Mouse (Mus musculus) heart, embryonic 14.5 days (tissue): ENCODE results near the gene Ago4. TPM values are rescaled to one million over a fixed set of nuclear protein-coding genes. Genes with fewer than 3 reads are reported as not detected.

Experiments used
- ATAC-seq: fragments of 200-750 bp; cut with Nextera tagmentation; 2 replicates; pipeline ENCODE4 v1.8.0; 2017; ENCODE audit warnings: low read depth, moderate TSS enrichment; ENCODE audit not compliant: insufficient number of reproducible peaks, insufficient read depth, low FRiP score
- H3K27ac ChIP-seq, 2 experiments: fragments of 200-500 bp in 1 of 2; fragments of 300-500 bp in 1 of 2; sonication (generic) in 1 of 2; replicated peaks in 1 of 2; 2 replicates each; pipeline ENCODE4 v1.5.1; 2012 to 2014; ENCODE audit warnings: low read depth in 2 of 2, low read length in 2 of 2, control low read depth in 1 of 2, mild to moderate bottlenecking in 1 of 2, mixed read lengths in 1 of 2; ENCODE audit not compliant: control insufficient read depth in 1 of 2, insufficient read depth in 1 of 2
- H3K27me3 ChIP-seq: fragments of 300-500 bp; sonication (generic); 2 replicates; pipeline ENCODE4 v1.6.1; 2014; ENCODE audit warnings: mild to moderate bottlenecking, low read length, control low read depth; ENCODE audit not compliant: control insufficient read depth, insufficient read depth
- H3K36me3 ChIP-seq: fragments of 300-500 bp; sonication (generic); 2 replicates; pipeline ENCODE4 v1.6.1; 2014; ENCODE audit warnings: mild to moderate bottlenecking, control low read depth, low read length, mixed read lengths; ENCODE audit not compliant: control insufficient read depth, insufficient read depth
- H3K4me1 ChIP-seq, 2 experiments: fragments of 200-500 bp in 1 of 2; fragments of 300-500 bp in 1 of 2; sonication (generic) in 1 of 2; 2 replicates each; pipeline ENCODE4 v1.6.1; 2012 to 2014; ENCODE audit warnings: low read length in 2 of 2, control low read depth in 1 of 2, mixed read lengths in 1 of 2; ENCODE audit not compliant: control insufficient read depth in 2 of 2, insufficient read depth in 2 of 2
- H3K4me2 ChIP-seq: fragments of 300-500 bp; sonication (generic); 2 replicates; pipeline ENCODE4 v1.6.1; 2014; ENCODE audit warnings: mild to moderate bottlenecking, low read length
- H3K4me3 ChIP-seq, 2 experiments: fragments of 200-500 bp in 1 of 2; fragments of 300-500 bp in 1 of 2; sonication (generic) in 1 of 2; 2 replicates each; pipeline ENCODE4 v1.5.1; 2012 to 2014; ENCODE audit warnings: low read length in 2 of 2, mild to moderate bottlenecking in 2 of 2, control low read depth in 1 of 2, low read depth in 1 of 2, moderate library complexity in 1 of 2; ENCODE audit not compliant: control insufficient read depth in 1 of 2, insufficient read depth in 1 of 2
- H3K9ac ChIP-seq: fragments of 300-500 bp; sonication (generic); 2 replicates; pipeline ENCODE4 v1.6.1; 2014; ENCODE audit warnings: mild to moderate bottlenecking, low read length
- H3K9me3 ChIP-seq: fragments of 300-500 bp; sonication (generic); 2 replicates; pipeline ENCODE4 v1.6.1; 2016; ENCODE audit warnings: low read length, control low read depth; ENCODE audit not compliant: control insufficient read depth
- WGBS: fragments of 180-500 bp; shearing (Covaris S2); extraction: QIAGEN DNeasy Blood & Tissue Kit; methylation state at CpG from one replicate; pipeline ENCODE4 v1.1.7; 2014; 5-methylcytosine and 5-hydroxymethylcytosine counted together
- polyA plus RNA-seq: library from polyadenylated mRNA; unstranded; fragments of >200 nt; fragmentation: Nextera tagmentation; extraction: Ambion mirVana; gene quantifications from 2 replicates; pipeline ENCODE4 v1.2.1, GENCODE M21; 2014

The Ago4 gene
- polyA plus RNA-seq, 1 experiment from 2014 or later: 1.6 TPM

GRCm38 (mm10) chr4:126526164-126526563 lies 7.1 kb downstream of the Ago4 start:
- 82% methylated on average over 3 of the region's 3 CpGs for WGBS
- Histone ChIP-seq H3K36me3 (no peaks in the 10 kb centered on the region), H3K4me1 (no peaks in the 10 kb centered on the region), H3K27ac (no peak overlapping the region), H3K27me3 (no peaks in the 10 kb centered on the region), H3K9ac (no peak overlapping the region), H3K4me2 (no peak overlapping the region), H3K4me3 (no peak overlapping the region), H3K9me3 (no peaks in the 10 kb centered on the region)
- ATAC-seq: no peak

GRCm38 (mm10) chr4:126512308-126513066 lies 20.8 kb downstream of the Ago4 start:
- no peak overlapping the region for H3K4me2 ChIP-seq
- H3K27ac ChIP-seq: no peak overlapping the region
- H3K4me3 ChIP-seq: no peak overlapping the region
- H3K9ac ChIP-seq: no peak overlapping the region
- no peaks in the 10 kb centered on the region for H3K9me3 ChIP-seq
- ATAC-seq: no peak
- H3K27me3 ChIP-seq: no peaks in the 10 kb centered on the region
- H3K36me3 ChIP-seq: 0 out of 2 replicates have a peak, but pooled peaks cover 12% of the 10 kb centered on the region
- no peaks in the 10 kb centered on the region for H3K4me1 ChIP-seq
- WGBS: 77% methylated on average over 6 of the region's 6 CpGs

GRCm38 (mm10) chr4:126511013-126511412 lies 22.3 kb downstream of the Ago4 start:
- Histone ChIP-seq H3K4me1 (no peaks in the 10 kb centered on the region), H3K9ac (no peak overlapping the region), H3K9me3 (no peaks in the 10 kb centered on the region), H3K36me3 (peaks cover 21% of the 10 kb centered on the region; the same call in 1 of the 2 replicates), H3K4me2 (no peak overlapping the region), H3K4me3 (no peak overlapping the region), H3K27ac (no peak overlapping the region), H3K27me3 (no peaks in the 10 kb centered on the region)
- no peak for ATAC-seq
- 76% methylated on average over 5 of the region's 5 CpGs for WGBS

GRCm38 (mm10) chr4:126509072-126509471 lies 24.2 kb downstream of the Ago4 start:
- no peak for ATAC-seq
- no peaks in the 10 kb centered on the region for H3K27me3 ChIP-seq
- 68% methylated on average over 2 of the region's 2 CpGs for WGBS
- H3K9ac ChIP-seq: no peak overlapping the region
- H3K27ac ChIP-seq: no peak overlapping the region
- H3K4me3 ChIP-seq: no peak overlapping the region
- H3K4me2 ChIP-seq: no peak overlapping the region
- H3K9me3 ChIP-seq: no peaks in the 10 kb centered on the region
- H3K36me3 ChIP-seq: peaks cover 21% of the 10 kb centered on the region; the same call in 1 of the 2 replicates
- H3K4me1 ChIP-seq: no peaks in the 10 kb centered on the region

GRCm38 (mm10) chr4:126508110-126508899 lies 25.0 kb downstream of the Ago4 start:
- no peak overlapping the region for H3K4me3 ChIP-seq
- H3K4me2 ChIP-seq: no peak overlapping the region
- H3K4me1 ChIP-seq: no peaks in the 10 kb centered on the region
- H3K27ac ChIP-seq: no peak overlapping the region
- no peak for ATAC-seq
- no peak overlapping the region for H3K9ac ChIP-seq
- H3K27me3 ChIP-seq: no peaks in the 10 kb centered on the region
- H3K36me3 ChIP-seq: peaks cover 21% of the 10 kb centered on the region; the same call in 1 of the 2 replicates
- H3K9me3 ChIP-seq: no peaks in the 10 kb centered on the region
- 73% methylated on average over 14 of the region's 14 CpGs for WGBS

- no peak overlapping the region for H3K4me3 ChIP-seq
- H3K27ac ChIP-seq: no peak overlapping the region
- no peaks in the 10 kb centered on the region for H3K27me3 ChIP-seq
- no peaks in the 10 kb centered on the region for H3K4me1 ChIP-seq
- 55% methylated on average over 8 of the region's 8 CpGs for whole genome bisulfite sequencing
- H3K4me2 ChIP-seq: no peak overlapping the region
- no peak overlapping the region for H3K9ac ChIP-seq
- no peaks in the 10 kb centered on the region for H3K9me3 ChIP-seq
- peaks cover 10% of the 10 kb centered on the region; the same call in 1 of the 2 replicates for H3K36me3 ChIP-seq
- ATAC-seq: no peak
Observed at GRCm38 (mm10) chr4:126502977-126503309, 30.3 kb downstream of the Ago4 start.

- no peak for ATAC-seq
- H3K36me3 ChIP-seq: peaks cover 10% of the 10 kb centered on the region; the same call in 1 of the 2 replicates
- WGBS: 54% methylated on average over 6 of the region's 6 CpGs
- no peaks in the 10 kb centered on the region for H3K9me3 ChIP-seq
- H3K4me3 ChIP-seq: no peak overlapping the region
- no peak overlapping the region for H3K9ac ChIP-seq
- no peaks in the 10 kb centered on the region for H3K27me3 ChIP-seq
- no peak overlapping the region for H3K4me2 ChIP-seq
- no peak overlapping the region for H3K27ac ChIP-seq
- H3K4me1 ChIP-seq: no peaks in the 10 kb centered on the region
Observed at GRCm38 (mm10) chr4:126502141-126502976, 30.9 kb downstream of the Ago4 start.
